Mouse (Mus musculus) olfactory bulb, adult 2 months (tissue): ENCODE results near the gene Gm44502.

Source experiments
- CTCF ChIP-seq: fragments of 200-500 bp; IDR thresholded peaks from 2 replicates; pipeline ENCODE4 v1.5.1; 2012; ENCODE audit warnings: low read depth, mild to moderate bottlenecking, low read length, moderate library complexity; ENCODE audit not compliant: insufficient read depth
- POLR2A ChIP-seq: fragments of 200-500 bp; IDR thresholded peaks from 2 replicates; pipeline ENCODE4 v1.6.1; 2012; ENCODE audit warnings: mild to moderate bottlenecking, low read depth, low read length, moderate library complexity; ENCODE audit not compliant: insufficient read depth

DNA sequence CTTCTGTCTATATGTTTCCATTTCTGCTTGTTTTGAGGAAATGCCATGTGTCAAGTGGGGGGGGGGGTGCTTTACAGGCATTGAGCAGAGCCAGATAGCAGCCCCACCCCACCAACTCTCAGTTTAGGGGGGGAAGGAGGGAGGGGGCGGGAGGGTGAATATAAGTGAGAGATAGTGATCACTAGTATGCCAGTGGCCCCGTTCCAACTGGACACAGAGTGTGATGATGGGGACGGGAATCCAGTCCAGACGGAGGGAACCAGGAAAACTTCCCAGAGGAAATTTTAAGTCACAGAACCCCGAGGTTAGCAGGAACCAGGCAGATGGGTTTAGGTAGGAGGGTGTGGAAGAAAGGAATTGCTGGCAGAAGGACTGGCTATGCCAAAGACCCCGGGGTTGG, 26.1 kb upstream of the Gm44502 start:
- TF ChIP-seq CTCF (no peak), POLR2A (no peak)
